Mouse (Mus musculus) kidney, adult 2 months (tissue): ENCODE measurements at regions not wholly inside any gene's neighbourhood (a gene's known extent, or its start where the extent isn't known, plus 50 kb on each side); places are given as distances from the start of the nearest gene placed in this dataset.

ENCODE experiments used
- DNase-seq: peaks from one replicate; pipeline ENCODE4 v3.0.0; 2021
- H3K27ac ChIP-seq: fragments of 200-500 bp; 2 replicates; pipeline ENCODE4 v1.5.1; 2012; ENCODE audit warnings: low read depth, low read length, control low read depth, inconsistent platforms; ENCODE audit not compliant: insufficient read depth
- H3K27me3 ChIP-seq: fragments of 200-500 bp; replicated peaks from 2 replicates; pipeline ENCODE4 v1.6.1; 2012; ENCODE audit warnings: mild to moderate bottlenecking, moderate library complexity, low read length, inconsistent platforms; ENCODE audit not compliant: control insufficient read depth, insufficient read depth
- H3K36me3 ChIP-seq: fragments of 200-500 bp; 2 replicates; pipeline ENCODE4 v1.6.1; 2012; ENCODE audit warnings: mild to moderate bottlenecking, moderate library complexity, low read length, inconsistent platforms; ENCODE audit not compliant: control insufficient read depth, insufficient read depth
- H3K4me1 ChIP-seq: fragments of 200-500 bp; 2 replicates; pipeline ENCODE4 v1.6.1; 2011; ENCODE audit warnings: low read length; ENCODE audit not compliant: control insufficient read depth, insufficient read depth
- H3K4me3 ChIP-seq: fragments of 200-500 bp; 2 replicates; pipeline ENCODE4 v1.5.1; 2011; ENCODE audit warnings: mild to moderate bottlenecking, low read depth, low read length, control low read depth; ENCODE audit not compliant: insufficient read depth
- CTCF ChIP-seq: fragments of 200-500 bp; conservative IDR thresholded peaks from 2 replicates; pipeline ENCODE4 v1.5.1; 2011; ENCODE audit warnings: low read depth, mild to moderate bottlenecking, control low read depth, low read length, moderate library complexity, mixed read lengths; ENCODE audit not compliant: insufficient read depth, insufficient read length
- POLR2A ChIP-seq: fragments of 200-500 bp; IDR thresholded peaks from one replicate; pipeline ENCODE4 v1.6.1; 2011; ENCODE audit warnings: low read depth, low read length, control low read depth
- WGBS: fragments of 180-500 bp; shearing (Covaris S2); methylation state at CpG from one replicate; pipeline ENCODE4 v1.1.7; 2018; 5-methylcytosine and 5-hydroxymethylcytosine counted together

- WGBS: 58% methylated on average over 1 of the region's 1 CpGs
- H3K36me3 ChIP-seq: no peaks in the 10 kb centered on the region
- H3K27ac ChIP-seq: no peak overlapping the region
- H3K27me3 ChIP-seq: no peaks in the 10 kb centered on the region
- no peaks in the 10 kb centered on the region for H3K4me1 ChIP-seq
- TF ChIP-seq POLR2A: no peak
- TF ChIP-seq CTCF: no peak
- no peak overlapping the region for H3K4me3 ChIP-seq
- no peak for DNase-seq
Observed at GRCm38 (mm10) chr13:14898495-14898894, 268.5 kb downstream of the AW209491 start.

GRCm38 (mm10) chr13:14930137-14930785 is 300.3 kb downstream of the AW209491 start:
- H3K4me3 ChIP-seq: no peak overlapping the region
- no peaks in the 10 kb centered on the region for H3K36me3 ChIP-seq
- TF ChIP-seq POLR2A: no peak
- TF ChIP-seq CTCF: no peak
- WGBS: 70% methylated on average over 3 of the region's 3 CpGs
- peak; percentile 4 for DNase-seq
- no peak overlapping the region for H3K27ac ChIP-seq
- H3K27me3 ChIP-seq: no peaks in the 10 kb centered on the region
- H3K4me1 ChIP-seq: no peaks in the 10 kb centered on the region

- H3K27me3 ChIP-seq: no peaks in the 10 kb centered on the region
- H3K36me3 ChIP-seq: no peaks in the 10 kb centered on the region
- no peak for DNase-seq
- no peak overlapping the region for H3K27ac ChIP-seq
- TF ChIP-seq POLR2A (no peak), CTCF (no peak)
- H3K4me3 ChIP-seq: no peak overlapping the region
- 46% methylated on average over 1 of the region's 1 CpGs for WGBS
- H3K4me1 ChIP-seq: no peaks in the 10 kb centered on the region
Observed at GRCm38 (mm10) chr13:14966187-14966726, 336.3 kb downstream of the AW209491 start.

GRCm38 (mm10) chr13:15002700-15003099 is 372.7 kb downstream of the AW209491 start:
- 71% methylated on average over 3 of the region's 3 CpGs for whole genome bisulfite sequencing
- no peaks in the 10 kb centered on the region for H3K4me1 ChIP-seq

GRCm38 (mm10) chr13:15011638-15012037 is 381.7 kb downstream of the AW209491 start:
- no peak overlapping the region for H3K27ac ChIP-seq
- TF ChIP-seq CTCF (no peak), POLR2A (no peak)
- H3K4me3 ChIP-seq: no peak overlapping the region
- peak; percentile 48 for DNase-seq
- no peaks in the 10 kb centered on the region for H3K36me3 ChIP-seq
- H3K27me3 ChIP-seq: no peaks in the 10 kb centered on the region
- no peaks in the 10 kb centered on the region for H3K4me1 ChIP-seq

More at GRCm38 (mm10) chr13:15002700-15003099, 372.7 kb downstream of the AW209491 start:
- DNase-seq: no peak
- H3K27me3 ChIP-seq: no peaks in the 10 kb centered on the region; the same call in 1 of the 2 replicates
- TF ChIP-seq POLR2A (no peak), CTCF (no peak)
- H3K27ac ChIP-seq: no peak overlapping the region
- no peak overlapping the region for H3K4me3 ChIP-seq
- H3K36me3 ChIP-seq: no peaks in the 10 kb centered on the region

- Histone ChIP-seq H3K4me1 (no peaks in the 10 kb centered on the region), H3K4me3 (no peak overlapping the region), H3K27me3 (no peaks in the 10 kb centered on the region), H3K36me3 (no peaks in the 10 kb centered on the region), H3K27ac (no peak overlapping the region)
- TF ChIP-seq POLR2A (no peak), CTCF (no peak)
- DNase-seq: peak; percentile 64
- WGBS: 21% methylated on average over 16 of the region's 16 CpGs
Observed at GRCm38 (mm10) chr13:15018811-15019745, 389.1 kb downstream of the AW209491 start.

- no peaks in the 10 kb centered on the region for H3K27me3 ChIP-seq
- no peak overlapping the region for H3K27ac ChIP-seq
- TF ChIP-seq CTCF (no peak), POLR2A (no peak)
- DNase-seq: no peak
- H3K4me1 ChIP-seq: no peaks in the 10 kb centered on the region
- 87% methylated on average over 2 of the region's 2 CpGs for WGBS
- H3K36me3 ChIP-seq: no peaks in the 10 kb centered on the region
- H3K4me3 ChIP-seq: no peak overlapping the region
Observed at GRCm38 (mm10) chr13:15026601-15027000, 396.6 kb downstream of the AW209491 start.
